ENCODE assay signal across 8 mouse cellular contexts in the genomic region with DNA sequence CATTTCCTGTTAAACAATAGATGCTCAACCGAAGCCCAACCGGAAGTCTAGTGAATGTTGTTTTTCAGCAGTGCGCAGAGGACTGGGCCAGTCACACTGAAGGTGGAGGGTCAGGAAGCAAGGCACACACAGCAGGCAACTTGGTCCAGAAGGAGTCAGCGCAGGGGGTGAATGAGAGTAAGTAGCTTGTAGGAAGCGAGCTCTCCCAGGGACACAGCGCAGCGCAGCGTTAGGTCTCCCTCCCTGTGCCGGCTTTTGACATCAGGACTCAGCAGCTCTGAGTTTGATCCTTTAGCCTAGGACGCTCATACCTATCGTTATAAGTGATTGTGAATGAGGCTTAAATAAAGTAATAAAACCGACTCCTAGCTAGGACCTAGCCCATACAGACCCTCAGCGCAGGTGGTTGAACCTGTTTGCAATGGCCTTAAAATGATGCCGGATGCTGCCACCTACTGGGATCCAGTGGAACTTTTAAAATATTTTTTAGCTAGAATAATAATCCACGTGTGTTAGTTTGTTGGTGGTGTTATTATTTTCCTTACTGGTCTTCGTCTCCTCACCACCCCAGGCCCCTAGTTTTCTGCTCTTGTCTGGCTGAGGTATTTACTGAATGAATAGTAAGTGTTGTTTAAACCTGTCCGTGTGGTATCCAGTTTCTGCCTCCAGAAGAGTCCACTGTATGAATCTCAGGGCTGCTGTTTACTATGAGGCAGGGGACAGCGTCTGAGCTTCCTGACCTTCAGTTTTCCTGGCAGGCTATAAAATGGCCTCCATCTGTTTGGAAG.
DNase-seq lines count a peak whose midpoint lies in the region; ATAC-seq lines count a peak whose summit lies in the region.

No protein-coding gene starts in this region.

- ATAC-seq in erythroid progenitor cell, adult 5-6 weeks (replicated peaks; ENCODE audit: low FRiP score, poor library complexity, severe bottlenecking) = peak; percentile 42; the same call in 1 of the 2 replicates
- peak; percentile 67 for ATAC-seq in hindbrain, embryonic 11.5 days (ENCODE audit: low FRiP score)

- no peak overlapping the region for H3K9ac ChIP-seq in hindbrain, embryonic 11.5 days (ENCODE audit: low read depth, low read length)

- H3K4me1 ChIP-seq in hindbrain, embryonic 11.5 days (replicated peaks; ENCODE audit: control insufficient read depth, insufficient read depth, low read length) = no peaks in the 10 kb centered on the region

- no peaks in the 10 kb centered on the region for H3K27me3 ChIP-seq in hindbrain, embryonic 11.5 days (ENCODE audit: control insufficient read depth, insufficient read depth, low read length)

- H3K27ac ChIP-seq in hindbrain, embryonic 11.5 days (ENCODE audit: low read depth, low read length) = no peak overlapping the region

- H3K36me3 ChIP-seq in hindbrain, embryonic 11.5 days (ENCODE audit: control insufficient read depth, insufficient read depth, low read length) = no peaks in the 10 kb centered on the region

- H3K4me3 ChIP-seq in hindbrain, embryonic 11.5 days (ENCODE audit: low read depth, low read length) = peak overlapping the region; percentile 23

- H3K9me3 ChIP-seq in hindbrain, embryonic 11.5 days (ENCODE audit: control insufficient read depth, low read length) = no peaks in the 10 kb centered on the region

- WGBS in hindbrain, embryonic 11.5 days = 14% methylated on average over 18 of the region's 18 CpGs

- peak; percentile 43 to 88 for DNase-seq in adrenal gland, adult (ENCODE audit: inconsistent age in 2 of 2, low spot score in 1 of 2)
- DNase-seq in adrenal gland, postnatal 4 days (ENCODE audit: low spot score in 2 of 2) = no peak
- DNase-seq in c-Kit-positive CD71-negative TER-119-negative erythroid progenitor cells, embryonic 14.5 days (ENCODE audit: low read depth) = peak; percentile 40
- peak; percentile 57 for DNase-seq in hindbrain, embryonic 11.5 days (ENCODE audit: low spot score)
- DNase-seq in layer of hippocampus, adult 9-11 months = peak; percentile 19
- DNase-seq in lung, postnatal 25 days (ENCODE audit: low spot score) = peak; percentile 31
- DNase-seq in retina, postnatal 1 day = peak; percentile 70

- H3K4me2 ChIP-seq in hindbrain, embryonic 11.5 days (replicated peaks; ENCODE audit: low read depth, low read length) = peak overlapping the region; percentile 36

Comparison
In these comparisons a context has a peak if more than half of its experiments do, and no peak if none do; other contexts are left out.
1. DNase-seq: peak in adrenal gland, adult (2 of 2), c-Kit-positive CD71-negative TER-119-negative erythroid progenitor cells, embryonic 14.5 days (single experiment), hindbrain, embryonic 11.5 days (single experiment), layer of hippocampus, adult 9-11 months (single experiment), lung, postnatal 25 days (single experiment) and retina, postnatal 1 day (single experiment); none in adrenal gland, postnatal 4 days (0 of 2).